Mouse (Mus musculus) midbrain, embryonic 11.5 days (tissue): Measurements from ENCODE around the gene Fbxl14. TPM values are rescaled to one million over a fixed set of nuclear protein-coding genes. Genes with fewer than 3 reads are reported as not detected.
A peak's percentile ranks its signal among the peaks of the same experiment; 100 is the strongest.

Experiments used
- ATAC-seq: fragments of 200-750 bp; cut with Nextera tagmentation; 2 replicates; pipeline ENCODE4 v1.8.0; 2017; ENCODE audit warnings: moderate TSS enrichment, moderate library complexity; ENCODE audit not compliant: low FRiP score
- DNase-seq: peaks from one replicate; pipeline ENCODE4 v3.0.0; 2015; ENCODE audit warnings: low spot score; ENCODE audit errors: missing footprints
- H3K27ac ChIP-seq: fragments of 300-500 bp; sonication (generic); 2 replicates; pipeline ENCODE4 v1.5.1; 2014; ENCODE audit warnings: low read depth, low read length
- H3K27me3 ChIP-seq: fragments of 300-500 bp; sonication (generic); 2 replicates; pipeline ENCODE4 v1.6.1; 2014; ENCODE audit warnings: mild to moderate bottlenecking, low read length, moderate library complexity, mixed read lengths; ENCODE audit not compliant: control insufficient read depth, insufficient read depth
- H3K36me3 ChIP-seq: fragments of 300-500 bp; sonication (generic); 2 replicates; pipeline ENCODE4 v1.6.1; 2014; ENCODE audit warnings: mild to moderate bottlenecking, low read length, moderate library complexity, mixed read lengths; ENCODE audit not compliant: control insufficient read depth, insufficient read depth
- H3K4me1 ChIP-seq: fragments of 300-500 bp; sonication (generic); 2 replicates; pipeline ENCODE4 v1.6.1; 2014; ENCODE audit warnings: low read length; ENCODE audit not compliant: control insufficient read depth, insufficient read depth
- H3K4me2 ChIP-seq: fragments of 300-500 bp; sonication (generic); 2 replicates; pipeline ENCODE4 v1.6.1; 2014; ENCODE audit warnings: mild to moderate bottlenecking, moderate library complexity
- H3K4me3 ChIP-seq: fragments of 300-500 bp; sonication (generic); 2 replicates; pipeline ENCODE4 v1.5.1; 2014; ENCODE audit warnings: low read depth, low read length
- H3K9ac ChIP-seq: fragments of 300-500 bp; sonication (generic); 2 replicates; pipeline ENCODE4 v1.6.1; 2014; ENCODE audit warnings: low read length
- H3K9me3 ChIP-seq: fragments of 300-500 bp; sonication (generic); 2 replicates; pipeline ENCODE4 v1.6.1; 2016; ENCODE audit warnings: low read length; ENCODE audit not compliant: control insufficient read depth
- WGBS: fragments of 180-500 bp; shearing (Covaris S2); extraction: QIAGEN DNeasy Blood & Tissue Kit; methylation state at CpG from one replicate; pipeline ENCODE4 v1.1.7; 2014; 5-methylcytosine and 5-hydroxymethylcytosine counted together
- polyA plus RNA-seq: library from polyadenylated mRNA; unstranded; fragments of >200 nt; fragmentation: Nextera tagmentation; extraction: Ambion mirVana; gene quantifications from 2 replicates; pipeline ENCODE4 v1.2.1, GENCODE M21; 2014

The Fbxl14 gene
- polyA plus RNA-seq, 1 experiment from 2014 or later, result 6.6 TPM

GRCm38 (mm10) chr6:119487619-119488018, 8.2 kb downstream of the Fbxl14 start:
- 89% methylated on average over 9 of the region's 9 CpGs for WGBS
- ATAC-seq (no peak), DNase-seq (no peak)

DNA sequence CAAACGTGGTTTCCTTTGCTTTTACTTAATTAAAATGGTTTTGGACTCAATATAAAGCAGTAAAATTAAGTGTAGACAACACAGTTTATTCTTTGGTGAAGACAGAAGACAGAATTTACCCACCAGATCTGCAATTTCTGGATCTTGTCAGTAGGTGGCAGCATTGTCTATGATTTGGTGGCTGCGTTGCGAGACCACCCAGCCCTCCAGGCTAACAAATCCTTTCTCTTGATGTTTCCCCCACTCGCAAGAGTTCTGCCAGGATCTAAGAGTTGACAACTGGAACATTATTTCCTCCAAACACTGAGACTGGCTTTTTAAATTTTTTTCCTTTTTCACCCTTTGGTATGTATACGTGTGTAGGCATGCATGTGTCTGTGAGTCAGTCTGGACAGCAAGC, 10.3 kb downstream of the Fbxl14 start:
- no peak overlapping the region; the same call in 1 of the 2 replicates for H3K4me2 ChIP-seq
- peaks cover 34% of the 10 kb centered on the region for H3K4me1 ChIP-seq
- ATAC-seq, result no peak
- H3K4me3 ChIP-seq, result no peak overlapping the region
- H3K9ac ChIP-seq, result no peak overlapping the region
- H3K9me3 ChIP-seq, result no peaks in the 10 kb centered on the region; the same call in 1 of the 2 replicates
- H3K36me3 ChIP-seq, result no peaks in the 10 kb centered on the region
- peak; percentile 99 for DNase-seq
- H3K27me3 ChIP-seq, result peaks cover 3% of the 10 kb centered on the region; the same call in 1 of the 2 replicates
- no peak overlapping the region for H3K27ac ChIP-seq
- 7% methylated on average over 5 of the region's 5 CpGs for WGBS

More at GRCm38 (mm10) chr6:119487619-119488018, 8.2 kb downstream of the Fbxl14 start:
- Histone ChIP-seq H3K9ac (no peak overlapping the region), H3K4me2 (no peak overlapping the region), H3K36me3 (no peaks in the 10 kb centered on the region), H3K4me1 (peaks cover 40% of the 10 kb centered on the region), H3K27ac (no peak overlapping the region), H3K27me3 (peaks cover 3% of the 10 kb centered on the region; the same call in 1 of the 2 replicates), H3K4me3 (no peak overlapping the region), H3K9me3 (no peaks in the 10 kb centered on the region)

DNA sequence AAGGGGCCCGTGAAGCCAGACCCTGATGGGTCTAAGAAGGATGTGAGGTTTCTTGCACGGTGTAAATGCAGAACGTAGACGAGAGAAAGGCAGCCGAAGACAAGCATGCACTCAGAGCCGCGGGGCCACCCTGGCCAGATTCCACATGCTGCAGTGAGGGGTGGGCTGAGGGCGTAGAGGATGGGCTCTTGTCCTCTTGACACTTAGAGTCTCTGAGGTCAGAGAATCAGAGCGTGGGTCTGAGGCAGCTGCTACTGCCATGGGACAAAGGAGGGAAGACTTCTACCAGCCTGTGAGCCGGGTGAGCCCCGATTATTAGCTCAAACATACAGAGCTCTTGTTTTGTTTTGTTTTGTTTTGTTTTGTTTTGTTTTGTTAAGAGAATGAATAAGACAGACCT, 11.1 kb downstream of the Fbxl14 start:
- DNase-seq (peak; percentile 92), ATAC-seq (0 out of 2 replicates have a peak, but pooled peaks have one; percentile 25)
- H3K4me3 ChIP-seq, result no peak overlapping the region
- peak overlapping the region; percentile 24 for H3K4me2 ChIP-seq
- no peaks in the 10 kb centered on the region; the same call in 1 of the 2 replicates for H3K9me3 ChIP-seq
- WGBS, result 7% methylated on average over 11 of the region's 11 CpGs
- H3K27me3 ChIP-seq, result peaks cover 3% of the 10 kb centered on the region; the same call in 1 of the 2 replicates
- H3K4me1 ChIP-seq, result peaks cover 34% of the 10 kb centered on the region
- H3K9ac ChIP-seq, result peak overlapping the region; percentile 39
- no peaks in the 10 kb centered on the region for H3K36me3 ChIP-seq
- peak overlapping the region; percentile 81; the same call in 1 of the 2 replicates for H3K27ac ChIP-seq

- Histone ChIP-seq H3K27me3 (peaks cover 3% of the 10 kb centered on the region; the same call in 1 of the 2 replicates), H3K4me3 (no peak overlapping the region), H3K4me2 (peak overlapping the region; percentile 24), H3K36me3 (no peaks in the 10 kb centered on the region), H3K9ac (peak overlapping the region; percentile 39), H3K4me1 (peaks cover 34% of the 10 kb centered on the region), H3K27ac (peak overlapping the region; percentile 81), H3K9me3 (no peaks in the 10 kb centered on the region; the same call in 1 of the 2 replicates)
- 0 out of 2 replicates have a peak, but pooled peaks have one; percentile 14 for ATAC-seq
- WGBS, result 27% methylated on average over 11 of the region's 11 CpGs
- DNase-seq, result peak; percentile 95
Observed at GRCm38 (mm10) chr6:119491006-119491405, 11.5 kb downstream of the Fbxl14 start.

GRCm38 (mm10) chr6:119491997-119492629, 12.6 kb downstream of the Fbxl14 start:
- H3K9ac ChIP-seq, result no peak overlapping the region; the same call in 1 of the 2 replicates
- 7% methylated on average over 9 of the region's 9 CpGs for WGBS
- ATAC-seq, result peak; percentile 85

DNA sequence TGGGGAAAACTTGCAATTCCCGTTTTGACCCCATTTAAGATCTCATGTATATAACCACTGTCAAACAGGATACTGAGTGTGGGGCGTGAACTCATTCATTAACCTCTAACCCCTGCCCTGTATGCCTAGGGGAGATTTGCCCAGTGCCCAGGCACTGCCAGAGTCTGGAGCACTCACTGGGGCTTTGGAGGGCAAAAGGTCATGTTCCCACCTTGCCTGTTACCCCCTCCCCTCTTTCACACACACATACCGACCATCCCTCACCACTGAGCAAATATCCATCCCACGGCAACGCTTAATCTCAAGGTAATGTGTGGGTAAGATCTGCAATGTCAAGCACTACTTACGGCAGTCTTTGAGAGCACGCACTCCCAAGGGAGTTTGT, 13.2 kb downstream of the Fbxl14 start:
- Histone ChIP-seq H3K9ac (no peak overlapping the region; the same call in 1 of the 2 replicates), H3K4me2 (peak overlapping the region; percentile 28), H3K27ac (peak overlapping the region; percentile 81), H3K36me3 (no peaks in the 10 kb centered on the region), H3K4me3 (no peak overlapping the region), H3K4me1 (peaks cover 34% of the 10 kb centered on the region), H3K9me3 (no peaks in the 10 kb centered on the region; the same call in 1 of the 2 replicates), H3K27me3 (peaks cover 3% of the 10 kb centered on the region; the same call in 1 of the 2 replicates)
- DNase-seq (peak; percentile 95), ATAC-seq (peak; percentile 55)
- 11% methylated on average over 7 of the region's 7 CpGs for WGBS

More at GRCm38 (mm10) chr6:119491997-119492629, 12.6 kb downstream of the Fbxl14 start:
- peaks cover 34% of the 10 kb centered on the region for H3K4me1 ChIP-seq
- H3K27ac ChIP-seq, result peak overlapping the region; percentile 81
- H3K4me3 ChIP-seq, result no peak overlapping the region
- H3K4me2 ChIP-seq, result peak overlapping the region; percentile 28
- no peaks in the 10 kb centered on the region; the same call in 1 of the 2 replicates for H3K9me3 ChIP-seq
- no peaks in the 10 kb centered on the region for H3K36me3 ChIP-seq
- peaks cover 3% of the 10 kb centered on the region; the same call in 1 of the 2 replicates for H3K27me3 ChIP-seq
- DNase-seq, result peak; percentile 95

DNA sequence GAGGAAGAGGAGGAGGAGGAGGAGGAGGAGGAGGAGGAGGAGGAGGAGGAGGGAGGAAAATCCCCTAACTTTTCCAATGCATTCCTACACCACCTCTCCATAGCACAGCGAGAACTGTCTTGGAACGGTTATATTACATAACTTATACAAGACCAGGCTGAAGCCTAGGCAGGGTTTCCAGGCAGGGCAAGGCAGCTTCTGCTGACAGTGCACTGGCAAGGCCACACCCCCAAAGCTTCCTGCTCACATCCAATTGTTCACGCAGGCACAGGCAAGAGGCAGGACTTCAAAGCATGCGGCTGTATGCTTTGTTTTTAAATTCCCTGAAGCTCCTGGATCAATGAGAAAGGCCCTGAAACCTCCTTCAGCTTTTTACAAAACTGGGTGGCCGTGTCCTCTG, 19.8 kb downstream of the Fbxl14 start:
- H3K4me3 ChIP-seq, result no peak overlapping the region
- no peaks in the 10 kb centered on the region; the same call in 1 of the 2 replicates for H3K9me3 ChIP-seq
- ATAC-seq (peak; percentile 58; the same call in 1 of the 2 replicates), DNase-seq (no peak)
- no peaks in the 10 kb centered on the region for H3K36me3 ChIP-seq
- H3K27me3 ChIP-seq, result no peaks in the 10 kb centered on the region; the same call in 1 of the 2 replicates
- H3K4me1 ChIP-seq, result peaks cover 9% of the 10 kb centered on the region
- 16% methylated on average over 5 of the region's 5 CpGs for WGBS
- H3K27ac ChIP-seq, result no peak overlapping the region
- H3K9ac ChIP-seq, result no peak overlapping the region
- no peak overlapping the region for H3K4me2 ChIP-seq

DNA sequence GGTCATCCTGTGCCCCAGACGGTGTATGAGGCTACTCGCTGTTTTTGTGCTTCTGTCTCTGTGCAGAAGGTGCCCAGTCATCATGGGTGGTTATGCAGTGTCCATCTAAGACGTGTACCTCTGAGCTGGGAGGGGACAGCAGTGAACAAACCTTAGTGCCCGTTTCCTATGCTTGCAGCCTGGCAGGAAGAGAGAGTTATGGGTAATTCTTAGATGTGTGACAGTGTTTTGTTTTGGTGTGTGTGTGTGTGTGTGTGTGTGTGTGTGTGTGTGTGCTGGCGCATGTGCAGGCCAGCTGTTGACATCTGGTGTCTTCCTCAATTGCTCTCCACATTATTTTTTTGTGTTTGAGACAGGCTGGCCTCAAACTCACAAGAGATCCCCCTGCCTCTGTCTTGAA, 20.6 kb downstream of the Fbxl14 start:
- DNase-seq (no peak), ATAC-seq (0 out of 2 replicates have a peak, but pooled peaks have one; percentile 14)
- H3K27ac ChIP-seq, result no peak overlapping the region
- no peak overlapping the region for H3K4me3 ChIP-seq
- no peaks in the 10 kb centered on the region for H3K9me3 ChIP-seq
- no peaks in the 10 kb centered on the region; the same call in 1 of the 2 replicates for H3K27me3 ChIP-seq
- no peaks in the 10 kb centered on the region for H3K36me3 ChIP-seq
- WGBS, result 63% methylated on average over 5 of the region's 5 CpGs
- peaks cover 9% of the 10 kb centered on the region for H3K4me1 ChIP-seq
- no peak overlapping the region for H3K9ac ChIP-seq
- H3K4me2 ChIP-seq, result no peak overlapping the region

DNA sequence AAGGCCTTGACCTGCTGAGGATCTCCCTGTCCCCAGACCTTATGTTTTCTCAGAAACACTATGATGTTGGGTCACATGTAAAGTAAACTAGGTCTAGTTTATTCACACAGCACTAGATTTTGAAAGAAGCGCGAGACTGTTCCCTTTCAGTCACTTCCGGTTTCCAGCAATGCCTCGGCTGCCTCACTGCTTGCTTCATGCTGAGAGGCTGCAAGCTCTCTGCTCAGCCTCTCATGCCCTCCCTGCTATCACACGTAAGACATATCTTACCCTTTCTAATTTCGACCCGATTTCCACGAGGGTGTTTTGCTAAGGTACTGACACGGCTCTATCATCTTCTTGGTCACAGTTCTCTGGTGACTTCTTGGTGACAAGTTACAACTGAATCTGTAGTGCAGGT, 22.6 kb downstream of the Fbxl14 start:
- WGBS, result 54% methylated on average over 9 of the region's 9 CpGs
- Histone ChIP-seq H3K9ac (no peak overlapping the region), H3K4me1 (peaks cover 9% of the 10 kb centered on the region), H3K9me3 (no peaks in the 10 kb centered on the region; the same call in 1 of the 2 replicates), H3K27me3 (no peaks in the 10 kb centered on the region; the same call in 1 of the 2 replicates), H3K36me3 (no peaks in the 10 kb centered on the region), H3K4me2 (no peak overlapping the region), H3K4me3 (no peak overlapping the region), H3K27ac (no peak overlapping the region)
- ATAC-seq, result no peak
- no peak for DNase-seq
